Mouse (Mus musculus) kidney, adult 8-10 months (tissue): ENCODE measurements at regions not wholly inside any gene's neighbourhood (a gene's known extent, or its start where the extent isn't known, plus 50 kb on each side); places are given as distances from the start of the nearest gene placed in this dataset.

Experiments
- DNase-seq, 2 experiments: peaks; one replicate each; pipeline ENCODE4 v3.0.0; 2022

- DNase-seq: no peak
These were observed 50.7 kb upstream of the Eps8l3 start for GRCm38 (mm10) chr3:107826241-107826760.

- DNase-seq: no peak
These were observed 51.6 kb upstream of the Eps8l3 start for GRCm38 (mm10) chr3:107825468-107825867.

- no peak for DNase-seq
These were observed 52.7 kb upstream of the Eps8l3 start for GRCm38 (mm10) chr3:107824378-107824777.

GRCm38 (mm10) chr3:107823655-107824266, 53.3 kb upstream of the Eps8l3 start:
- DNase-seq: no peak

- no peak for DNase-seq
These were observed 53.9 kb upstream of the Eps8l3 start for GRCm38 (mm10) chr3:107823177-107823576.

- DNase-seq: no peak
These were observed 54.5 kb upstream of the Eps8l3 start for GRCm38 (mm10) chr3:107822499-107822898.

- no peak for DNase-seq
These were observed 55.1 kb upstream of the Eps8l3 start for GRCm38 (mm10) chr3:107821952-107822351.

- no peak for DNase-seq
These were observed 57.4 kb upstream of the Eps8l3 start for GRCm38 (mm10) chr3:107819622-107820021.

- DNase-seq: no peak
These were observed 58.2 kb upstream of the Eps8l3 start for GRCm38 (mm10) chr3:107818616-107819495.

GRCm38 (mm10) chr3:107816031-107816430, 55.8 kb upstream of the Csf1 start:
- peak in 1 of 2 experiments; percentile 35 for DNase-seq

- DNase-seq: no peak
These were observed 54.0 kb upstream of the Csf1 start for GRCm38 (mm10) chr3:107814280-107814679.

GRCm38 (mm10) chr3:107812885-107813284, 52.6 kb upstream of the Csf1 start:
- no peak for DNase-seq

GRCm38 (mm10) chr3:107812341-107812740, 52.1 kb upstream of the Csf1 start:
- DNase-seq: no peak

GRCm38 (mm10) chr3:107810452-107811050, 50.3 kb upstream of the Csf1 start:
- no peak for DNase-seq
